Mouse (Mus musculus) heart, adult 9 months (tissue): ENCODE measurements around the gene Rasgrf1.

Experiments used
- DNase-seq, 2 experiments: peaks; one replicate each; pipeline ENCODE4 v3.0.0; 2022; ENCODE audit warnings: low spot score in 2 of 2

Gene Rasgrf1

DNA sequence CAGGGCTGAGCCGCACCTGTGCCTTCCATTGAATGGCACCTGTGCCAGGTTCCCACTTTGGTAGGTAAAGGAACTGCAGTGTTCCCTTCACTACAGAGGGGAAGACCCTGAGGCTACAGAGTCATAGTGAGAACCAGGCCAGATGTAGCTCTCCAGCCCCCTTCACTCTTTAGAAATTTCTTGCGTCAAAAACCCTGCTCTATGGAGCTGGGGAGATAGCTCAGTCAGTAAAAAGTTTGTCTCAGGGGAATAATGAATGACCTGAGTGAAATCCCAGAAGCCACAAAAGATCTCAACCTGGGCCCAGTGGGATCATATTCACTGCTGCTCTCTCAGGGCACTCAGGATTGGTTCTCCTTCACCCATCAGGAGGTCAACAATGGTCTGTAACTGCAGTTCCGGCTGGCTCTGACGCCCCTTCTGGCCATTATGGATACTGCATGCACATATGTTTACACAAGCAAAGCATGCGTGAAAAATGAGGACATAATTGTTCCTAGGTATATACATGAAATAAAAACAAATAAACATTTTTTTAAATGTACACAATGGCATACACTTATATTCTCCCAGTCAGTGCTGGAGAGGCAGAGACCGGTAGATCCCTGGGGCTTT, 59.2 kb downstream of the Rasgrf1 start:
- DNase-seq, result no peak

DNA sequence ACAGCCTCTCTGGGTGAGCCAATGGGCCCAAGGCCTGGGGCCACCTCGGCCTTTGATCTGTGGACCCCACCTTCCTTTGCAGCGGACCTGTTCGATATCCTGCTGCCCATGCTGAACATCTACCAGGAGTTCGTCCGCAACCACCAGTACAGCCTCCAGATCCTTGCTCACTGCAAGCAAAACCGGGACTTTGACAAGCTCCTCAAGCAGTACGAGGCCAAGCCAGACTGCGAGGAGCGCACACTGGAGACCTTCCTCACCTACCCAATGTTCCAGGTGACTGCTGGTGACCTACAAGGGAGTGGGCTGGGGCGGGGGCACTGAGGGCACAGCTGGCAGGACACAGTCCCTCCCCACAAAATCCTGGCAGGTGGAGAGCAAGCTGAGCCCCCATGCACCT, 60.6 kb downstream of the Rasgrf1 start:
- no peak for DNase-seq

DNA sequence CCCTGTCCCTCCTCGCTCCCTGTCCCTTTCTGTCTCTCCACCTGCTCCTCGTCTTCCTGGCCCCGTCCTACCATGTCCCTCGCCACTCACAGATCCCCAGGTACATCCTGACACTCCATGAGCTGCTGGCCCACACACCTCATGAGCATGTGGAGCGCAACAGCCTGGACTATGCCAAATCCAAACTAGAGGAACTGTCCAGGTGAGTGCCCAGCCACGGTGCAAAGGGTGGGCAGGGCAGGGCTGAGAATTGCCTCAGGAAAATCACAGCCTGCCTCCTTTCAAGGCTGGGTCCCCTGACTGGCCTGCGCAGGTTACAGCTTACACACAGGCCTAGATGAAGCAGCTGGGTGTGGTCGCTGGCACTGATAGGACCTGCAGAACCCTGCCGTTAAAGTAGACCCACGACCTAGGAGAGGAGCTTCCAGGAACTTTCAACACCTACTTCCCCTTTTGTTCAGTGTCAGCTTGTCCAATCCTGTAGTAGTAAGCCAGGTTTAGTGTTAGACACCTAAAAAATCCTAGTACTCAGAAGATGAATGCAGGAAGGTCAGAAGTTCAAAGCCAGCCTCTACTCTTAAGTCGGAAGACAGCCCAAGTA, 61.3 kb downstream of the Rasgrf1 start:
- no peak for DNase-seq

DNA sequence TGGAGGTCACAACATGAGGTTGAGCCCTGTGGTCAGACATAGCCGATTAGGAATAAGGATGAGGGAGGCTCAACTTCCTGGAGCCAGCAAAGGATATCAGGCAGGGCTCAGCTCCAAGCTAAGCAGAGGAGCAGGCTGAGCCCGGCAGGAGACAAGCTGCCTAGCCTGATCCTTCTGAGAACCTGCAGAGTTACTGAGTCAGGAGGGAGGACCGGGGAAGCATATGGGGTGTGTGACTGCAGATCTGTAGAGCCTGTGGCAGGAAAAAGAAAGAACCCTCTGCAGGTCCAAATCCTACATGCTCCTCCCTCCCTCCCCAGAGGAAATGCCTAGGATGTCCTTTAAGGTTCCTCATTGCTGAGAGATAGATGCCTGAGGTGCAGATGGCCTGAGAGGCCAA, 62.6 kb downstream of the Rasgrf1 start:
- DNase-seq, result no peak

DNA sequence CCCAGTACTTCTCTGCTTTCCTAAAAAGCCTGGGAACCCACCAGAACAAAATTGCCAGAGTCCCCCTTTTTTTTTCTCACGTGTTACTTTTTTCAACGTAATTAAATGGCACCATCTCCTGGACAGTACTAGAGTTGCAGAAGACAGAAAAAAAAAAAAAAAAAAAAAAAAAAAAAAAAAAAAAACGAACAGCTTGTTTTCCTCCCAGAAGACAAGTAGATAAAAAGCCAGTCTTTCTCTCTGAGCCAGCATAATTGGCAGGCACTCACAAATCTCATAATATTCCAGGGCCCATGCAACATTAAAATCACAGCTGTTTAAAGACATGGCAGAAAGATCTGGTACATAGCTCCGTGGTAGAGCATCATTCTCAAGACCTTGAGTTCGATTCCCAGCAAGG, 64.1 kb downstream of the Rasgrf1 start:
- DNase-seq, result peak; percentile 49 to 59

DNA sequence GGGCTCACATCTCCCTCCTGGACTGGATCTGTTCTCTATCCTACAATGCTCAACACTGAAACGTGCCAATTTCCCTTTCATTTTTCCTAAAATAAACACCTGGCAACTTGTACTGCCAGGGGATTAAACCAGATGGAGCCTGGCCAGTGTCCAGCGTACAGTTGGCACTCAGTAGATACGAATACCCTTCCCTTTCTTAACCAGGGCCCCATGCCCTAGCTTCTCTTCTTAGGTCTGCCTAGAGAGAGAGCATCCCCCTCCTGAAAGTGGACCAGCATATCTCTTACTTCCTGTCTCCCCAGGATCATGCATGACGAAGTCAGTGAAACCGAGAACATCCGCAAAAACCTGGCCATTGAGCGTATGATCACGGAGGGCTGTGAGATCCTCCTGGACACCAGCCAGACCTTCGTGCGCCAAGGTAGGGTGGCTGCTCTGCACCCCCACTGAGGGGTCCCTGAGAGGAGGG, 64.8 kb downstream of the Rasgrf1 start:
- DNase-seq, result no peak

DNA sequence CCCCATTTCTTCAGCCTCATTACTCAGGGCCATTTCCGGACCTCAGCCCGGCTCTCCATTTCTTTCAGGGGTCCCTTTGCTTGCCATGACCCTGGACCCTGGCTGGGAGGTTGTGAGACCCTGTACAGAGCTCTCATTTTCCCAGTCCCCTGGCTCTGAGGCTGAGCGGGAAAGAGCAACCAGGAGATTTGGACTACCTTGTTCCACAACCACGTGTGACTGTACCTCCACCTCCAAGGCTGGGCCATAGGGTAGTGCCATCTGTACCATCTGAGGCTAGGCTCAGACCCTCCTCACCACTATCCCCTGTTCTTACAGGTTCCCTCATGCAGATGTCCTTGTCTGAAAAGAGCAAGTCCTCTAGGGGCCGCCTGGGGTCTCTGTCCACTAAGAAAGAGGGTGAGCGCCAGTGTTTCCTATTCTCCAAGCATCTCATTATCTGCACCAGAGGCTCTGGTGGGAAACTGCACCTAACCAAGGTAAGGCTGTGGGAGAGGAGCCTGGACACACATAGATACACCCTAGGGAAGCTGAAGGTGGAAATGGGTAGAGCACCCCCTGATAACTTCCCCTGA, 66.7 kb downstream of the Rasgrf1 start:
- no peak for DNase-seq

DNA sequence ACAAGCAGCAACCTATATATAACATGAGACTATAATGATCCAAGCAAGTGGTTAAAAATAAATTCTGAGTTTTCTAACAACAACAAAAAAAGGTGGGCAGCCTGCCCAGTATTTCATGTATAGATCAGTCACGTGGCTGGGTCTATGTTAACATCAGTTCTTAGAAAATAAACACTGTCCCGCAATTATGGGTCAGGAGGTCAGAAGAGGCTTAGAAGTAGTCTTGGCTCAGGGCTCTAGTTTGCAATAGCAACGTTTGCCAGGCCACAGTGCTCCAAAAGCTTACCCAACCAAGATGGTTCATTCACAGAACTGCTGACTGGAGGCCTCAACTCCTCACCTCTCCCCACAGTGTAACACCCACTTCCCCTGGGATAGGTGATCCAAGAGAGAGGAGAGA, 69.5 kb downstream of the Rasgrf1 start:
- no peak for DNase-seq

DNA sequence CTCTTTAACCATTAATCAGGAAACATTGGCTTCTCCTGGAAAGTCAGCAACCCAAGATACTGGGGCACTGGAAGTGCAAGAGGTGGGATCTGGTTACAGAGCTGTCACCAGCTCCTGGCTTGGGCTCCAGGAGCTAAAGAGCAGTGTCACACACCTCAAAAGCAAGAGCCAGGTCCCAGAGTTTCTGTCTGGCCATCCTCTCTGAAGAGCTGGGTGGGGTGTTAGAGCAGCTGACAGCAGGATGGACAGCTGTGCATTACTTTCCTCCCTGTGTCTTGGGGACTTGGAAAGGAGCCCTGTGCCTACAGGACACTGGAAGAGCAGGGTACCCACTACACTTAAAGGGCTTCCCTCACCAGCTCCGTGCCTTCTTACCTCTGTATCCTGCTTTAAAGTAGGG, 72.5 kb downstream of the Rasgrf1 start:
- no peak for DNase-seq

DNA sequence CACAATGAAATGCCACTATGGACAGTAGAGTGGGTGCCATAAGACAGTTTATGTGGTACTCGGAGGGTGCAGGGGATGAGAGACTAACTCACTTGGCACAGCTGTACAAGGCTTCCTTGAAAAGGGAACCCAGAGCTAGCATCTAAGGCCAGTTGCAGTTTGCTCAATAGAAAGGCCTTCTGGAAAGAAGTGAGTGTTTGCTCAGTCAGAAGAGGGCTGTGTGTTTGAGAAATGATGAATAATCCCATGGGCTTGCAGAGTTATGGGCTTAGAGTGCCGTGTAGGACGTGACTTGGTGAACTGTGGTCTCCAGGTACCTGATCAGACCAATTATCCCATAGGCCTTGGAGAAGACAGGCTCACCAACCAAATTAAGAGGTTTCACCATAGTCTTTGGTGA, 78.3 kb downstream of the Rasgrf1 start:
- DNase-seq, result no peak

DNA sequence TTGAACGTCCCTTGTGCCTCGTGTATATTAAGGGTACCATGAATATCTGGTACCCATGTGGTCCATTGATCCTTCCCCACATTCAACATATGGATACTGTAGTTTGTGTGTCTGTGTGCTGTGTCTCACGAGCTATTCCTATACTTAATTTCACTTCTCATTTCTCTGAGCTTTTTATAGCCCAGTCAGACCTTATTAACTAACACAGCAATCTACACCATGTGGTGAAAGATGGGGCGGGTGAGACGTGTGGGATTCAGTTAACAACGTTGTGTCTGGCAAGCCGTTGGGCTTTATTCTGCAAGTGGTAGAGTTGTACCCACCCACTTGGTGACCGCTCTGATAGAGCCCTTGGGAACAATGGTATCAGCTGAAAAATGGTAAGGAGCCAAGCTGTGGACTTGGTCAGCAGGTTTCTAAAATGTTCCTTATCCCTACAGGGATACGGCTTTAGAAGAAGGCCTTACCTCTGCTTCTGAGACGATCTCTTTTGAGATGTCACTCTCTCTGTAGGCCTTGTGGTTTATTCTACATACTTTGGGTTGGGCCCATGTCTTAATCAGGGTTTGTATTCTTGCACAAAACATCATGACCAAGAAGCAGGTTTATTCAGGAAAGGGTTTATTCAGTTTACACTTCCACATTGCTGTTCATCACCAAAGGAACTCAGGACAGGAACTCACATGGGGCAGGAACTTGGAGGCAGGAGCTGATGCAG, 79.3 kb downstream of the Rasgrf1 start:
- no peak for DNase-seq

DNA sequence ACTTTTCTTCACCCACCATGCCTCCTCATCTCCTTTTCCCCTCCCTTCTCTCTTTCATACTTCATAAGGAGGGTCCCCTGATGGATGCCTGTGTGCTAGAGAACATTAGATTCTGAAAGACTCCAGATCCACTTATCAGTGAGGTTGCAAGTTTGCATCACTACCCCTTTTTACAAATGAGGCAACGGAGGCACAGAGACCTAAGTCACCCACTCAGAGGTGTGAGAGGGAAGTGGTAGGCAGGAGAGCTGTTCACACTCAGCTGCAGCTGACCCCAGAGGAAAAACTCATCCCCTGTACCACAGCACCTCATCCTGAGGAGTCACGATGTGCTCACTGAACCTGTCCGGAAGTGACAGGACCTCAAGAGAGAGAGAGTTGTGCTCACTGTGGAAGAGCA, 96.7 kb downstream of the Rasgrf1 start:
- DNase-seq, result no peak

DNA sequence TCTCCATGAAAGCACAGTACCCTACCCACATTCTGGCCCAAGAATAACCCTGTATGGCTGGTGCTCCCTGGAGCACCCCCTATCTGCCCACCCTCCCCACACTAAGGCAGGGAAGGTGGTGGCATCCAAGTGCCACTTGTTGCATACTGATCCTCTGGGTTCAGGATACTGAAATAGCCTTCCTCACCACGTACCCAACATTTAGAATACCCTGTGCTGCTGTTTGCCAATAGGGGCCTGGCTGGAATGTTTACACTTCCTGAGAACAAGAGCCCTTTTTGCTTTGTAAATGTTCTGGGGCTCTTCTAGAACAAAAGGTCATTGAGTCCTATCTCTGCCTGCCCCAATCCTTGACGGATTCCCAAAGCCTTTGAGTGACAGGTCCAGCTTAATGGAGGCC, 97.4 kb downstream of the Rasgrf1 start:
- no peak for DNase-seq

DNA sequence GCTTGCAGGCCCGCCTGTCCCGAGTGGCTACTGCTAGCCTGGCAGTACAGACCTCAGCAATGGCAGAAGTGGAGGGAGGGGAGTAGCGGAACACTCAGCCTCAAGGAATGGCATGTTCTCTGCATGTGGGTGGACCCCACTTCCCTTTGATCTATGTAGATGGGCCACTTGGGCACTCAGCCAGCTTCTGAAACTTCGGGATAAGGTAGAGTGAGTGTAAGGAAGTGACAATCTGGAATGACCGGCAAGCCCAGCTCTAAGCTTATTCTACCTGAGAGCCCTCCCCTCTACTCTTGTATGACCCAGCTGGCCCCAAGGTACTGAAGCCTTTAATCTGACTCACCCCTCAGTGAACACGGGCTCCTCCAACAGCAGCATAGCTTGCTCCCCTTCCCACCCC, 98.4 kb downstream of the Rasgrf1 start:
- no peak for DNase-seq

DNA sequence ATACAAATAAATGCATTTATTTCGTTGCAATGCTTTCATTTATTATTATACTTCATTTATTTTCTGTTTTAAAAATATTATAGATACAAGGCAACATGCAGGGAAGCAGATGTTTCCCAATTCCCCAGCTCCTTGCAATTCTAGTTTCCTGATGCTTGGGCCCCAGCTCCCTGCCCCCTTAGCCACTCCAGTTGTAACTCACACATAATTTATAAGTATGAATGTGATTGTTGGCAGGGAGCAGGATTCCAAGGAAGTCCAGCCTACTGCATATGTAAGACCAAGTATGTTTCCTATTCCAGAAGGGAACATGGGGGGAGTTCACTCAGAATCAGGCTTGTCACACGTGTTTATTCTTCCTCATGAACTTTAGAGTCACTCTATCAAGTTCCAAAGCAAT, 102.1 kb downstream of the Rasgrf1 start:
- DNase-seq, result no peak

DNA sequence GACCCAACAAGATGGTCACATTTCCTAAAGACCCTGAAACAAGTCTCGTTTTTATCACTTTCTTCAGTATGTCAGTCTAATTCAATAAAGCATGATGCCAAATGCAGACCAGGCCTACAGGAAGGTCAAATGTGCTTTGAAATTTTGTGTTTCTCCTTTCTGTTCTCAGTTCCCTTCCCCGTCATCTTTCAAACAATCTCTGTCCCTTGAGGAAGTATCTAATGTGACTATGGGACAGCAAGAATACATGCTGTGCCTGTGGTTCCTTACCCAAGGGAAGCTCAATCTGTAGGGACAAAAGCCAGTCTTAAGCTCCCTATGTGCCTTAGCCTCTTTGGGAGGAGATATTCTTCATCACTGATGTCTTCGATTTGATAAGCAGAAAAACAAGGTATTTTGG, 104.9 kb downstream of the Rasgrf1 start:
- DNase-seq, result peak in 1 of 2 experiments; percentile 31

DNA sequence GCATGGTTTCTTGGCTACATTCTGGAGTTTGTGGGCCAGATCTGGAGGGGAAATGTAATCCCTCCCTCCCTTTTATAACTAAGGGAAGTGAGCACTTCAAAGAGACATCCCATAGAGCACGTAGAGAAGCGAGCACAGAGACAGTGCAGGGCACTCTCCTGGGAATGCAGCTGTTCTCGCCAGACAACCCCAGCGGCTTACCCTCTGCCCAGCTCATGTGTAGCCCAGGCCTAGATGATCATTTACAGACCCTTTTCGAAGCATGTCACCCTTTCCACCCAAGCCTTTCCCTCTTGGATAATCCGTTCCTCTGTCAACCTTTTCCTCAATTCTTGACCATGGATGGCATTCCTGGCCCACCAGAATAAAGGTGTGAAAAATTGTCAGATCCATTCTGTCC, 106.5 kb downstream of the Rasgrf1 start:
- DNase-seq, result no peak

DNA sequence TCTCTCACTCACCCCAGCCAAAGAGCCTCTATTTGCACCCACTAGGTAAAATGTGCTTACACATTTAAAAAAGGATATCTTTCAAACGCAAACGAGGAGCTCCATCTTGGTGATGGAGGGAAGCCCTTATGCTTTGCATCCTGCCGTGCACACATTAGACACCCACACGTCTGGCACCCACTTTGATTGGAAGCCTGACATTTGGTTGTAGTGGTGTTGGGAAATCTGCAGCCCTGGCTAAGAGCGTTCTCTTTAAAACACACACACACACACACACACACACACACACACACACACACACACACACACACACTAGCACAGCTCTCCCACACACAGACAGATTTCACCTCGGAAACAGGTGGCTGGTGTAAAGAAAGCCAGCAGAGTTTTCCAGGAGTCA, 111.2 kb downstream of the Rasgrf1 start:
- DNase-seq, result no peak

DNA sequence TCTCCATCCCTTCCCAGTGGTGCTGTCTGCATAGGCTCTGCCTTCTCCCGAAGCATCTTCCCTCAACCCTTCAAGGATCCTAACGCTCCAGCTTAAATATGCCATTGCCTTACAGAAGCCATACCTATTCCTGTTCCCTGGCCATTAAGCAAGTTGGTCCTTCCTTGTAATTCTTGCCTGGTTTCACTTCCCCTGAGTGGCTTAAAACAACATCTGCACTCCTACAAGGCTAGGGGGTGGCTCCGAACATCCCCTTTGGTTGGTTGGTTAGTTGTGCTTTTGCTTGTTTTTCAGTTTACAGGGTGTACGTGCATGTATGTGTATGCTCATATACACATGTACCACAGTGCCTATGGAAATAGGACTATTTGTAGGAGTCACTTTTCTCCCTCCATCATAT, 111.7 kb downstream of the Rasgrf1 start:
- DNase-seq, result peak in 1 of 2 experiments; percentile 24

DNA sequence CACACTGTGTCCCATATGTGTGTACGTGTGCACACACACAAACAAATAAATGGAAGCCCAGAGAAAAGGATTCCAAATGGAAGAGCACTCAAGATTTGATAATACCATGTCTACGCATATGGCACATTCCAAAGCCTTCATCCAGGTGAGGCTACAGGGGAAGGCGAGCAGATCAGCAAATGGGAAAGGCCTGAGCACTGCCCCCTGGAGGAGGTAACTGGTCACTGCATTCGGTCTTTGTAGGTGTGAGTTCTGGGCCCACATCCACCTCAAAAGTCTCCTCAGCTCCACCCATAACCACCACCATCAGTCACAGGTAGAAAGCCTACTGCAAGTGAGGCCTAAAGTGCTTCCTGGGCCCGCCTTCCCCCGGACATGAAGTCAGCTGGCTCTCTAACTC, 118.0 kb downstream of the Rasgrf1 start:
- DNase-seq, result no peak

DNA sequence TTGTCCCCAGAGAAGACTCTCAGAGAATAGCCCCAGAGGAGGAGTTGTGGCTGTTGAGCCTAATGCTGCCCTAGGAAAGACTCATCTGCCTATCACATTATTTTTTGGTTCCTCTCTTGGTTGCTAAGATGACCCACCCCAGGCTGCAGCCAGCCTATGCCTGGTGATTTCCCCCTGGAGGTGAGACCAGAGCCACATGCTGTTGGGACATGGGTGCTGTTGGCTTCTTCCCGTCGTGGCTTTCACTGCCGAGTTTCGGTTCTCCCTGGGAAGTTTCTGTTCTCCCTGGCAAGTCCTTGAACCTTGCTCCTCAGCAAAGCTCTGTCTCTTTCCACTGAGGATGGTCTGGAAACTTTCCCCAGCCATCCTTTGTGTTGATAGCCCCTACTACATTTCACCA, 124.2 kb downstream of the Rasgrf1 start:
- peak; percentile 23 to 72 for DNase-seq

DNA sequence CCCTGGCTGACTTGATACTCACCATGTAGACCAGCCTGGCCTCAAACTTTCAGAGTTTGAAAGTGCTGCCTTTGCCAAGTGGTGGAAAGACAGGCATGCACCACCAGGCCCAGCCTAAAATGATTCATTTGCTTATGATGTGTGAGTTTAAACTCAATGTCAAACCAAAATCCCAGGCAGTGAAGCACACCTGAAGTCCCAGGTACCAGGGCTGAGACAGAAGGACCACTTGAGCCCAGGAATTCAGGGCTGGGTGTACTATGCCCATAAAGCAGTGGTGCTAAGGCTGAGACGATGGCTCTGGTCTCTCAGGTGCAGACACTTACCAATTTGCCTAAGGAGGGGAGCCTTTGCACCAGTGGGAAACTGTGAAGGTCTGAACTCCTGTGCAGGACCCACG, 125.5 kb downstream of the Rasgrf1 start:
- DNase-seq, result no peak

DNA sequence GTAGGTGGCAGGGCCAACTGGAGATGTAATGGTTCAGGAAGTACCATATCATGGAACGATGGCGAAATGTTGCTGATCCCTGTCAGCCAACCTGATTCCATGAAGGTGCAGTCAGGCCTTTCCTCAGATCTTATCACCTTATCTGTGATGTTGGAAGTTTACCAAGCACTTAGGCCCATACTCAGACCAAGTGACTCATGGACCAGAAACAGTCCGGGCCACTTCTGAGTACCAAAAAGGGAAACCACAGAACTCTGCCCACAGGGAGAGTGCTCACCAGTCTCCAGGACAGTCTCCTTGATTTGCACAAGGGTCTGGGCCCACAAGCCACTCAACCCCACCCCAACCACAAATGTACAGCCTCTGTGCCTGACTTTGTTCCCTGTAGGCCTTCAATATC, 126.1 kb downstream of the Rasgrf1 start:
- DNase-seq, result no peak
